Mouse (Mus musculus) kidney, adult 11 months (tissue): ENCODE data around the gene Sult2b1.
A peak's percentile ranks its signal among the peaks of the same experiment; 100 is the strongest.

ENCODE experiments used
- DNase-seq: peaks from one replicate; pipeline ENCODE4 v3.0.0; 2022

Sult2b1 gene

GRCm38 (mm10) chr7:45709677-45710355 is 74.7 kb downstream of the Sult2b1 start:
- peak; percentile 48 for DNase-seq

GRCm38 (mm10) chr7:45709036-45709435 is 75.4 kb downstream of the Sult2b1 start:
- DNase-seq = peak; percentile 59

- peak; percentile 92 for DNase-seq
These were observed 76.2 kb downstream of the Sult2b1 start for GRCm38 (mm10) chr7:45708221-45708761.

GRCm38 (mm10) chr7:45707375-45707967 is 77.0 kb downstream of the Sult2b1 start:
- DNase-seq = peak; percentile 99

GRCm38 (mm10) chr7:45706721-45707241 is 77.7 kb downstream of the Sult2b1 start:
- DNase-seq = peak; percentile 92

- peak; percentile 96 for DNase-seq
These were observed 78.6 kb downstream of the Sult2b1 start for GRCm38 (mm10) chr7:45705873-45706281.

- no peak for DNase-seq
These were observed 79.0 kb downstream of the Sult2b1 start for GRCm38 (mm10) chr7:45705443-45705864.

- peak; percentile 100 for DNase-seq
These were observed 79.6 kb downstream of the Sult2b1 start, which contains the start of gene Dbp for GRCm38 (mm10) chr7:45704730-45705442. Gene Dbp (plus strand): TSS chr7:45705088.

- DNase-seq = peak; percentile 86
These were observed 80.4 kb downstream of the Sult2b1 start for GRCm38 (mm10) chr7:45704046-45704559.

GRCm38 (mm10) chr7:45703521-45704033 is 80.9 kb downstream of the Sult2b1 start:
- DNase-seq = no peak

- peak; percentile 42 for DNase-seq
These were observed 81.5 kb downstream of the Sult2b1 start for GRCm38 (mm10) chr7:45702809-45703520.

- peak; percentile 23 for DNase-seq
These were observed 82.2 kb downstream of the Sult2b1 start for GRCm38 (mm10) chr7:45702316-45702715.

- DNase-seq = peak; percentile 36
These were observed 82.9 kb downstream of the Sult2b1 start for GRCm38 (mm10) chr7:45701607-45702006.

- no peak for DNase-seq
These were observed 83.4 kb downstream of the Sult2b1 start for GRCm38 (mm10) chr7:45701072-45701471.

GRCm38 (mm10) chr7:45700301-45701015 is 84.0 kb downstream of the Sult2b1 start:
- peak; percentile 86 for DNase-seq

GRCm38 (mm10) chr7:45699523-45700141 is 84.8 kb downstream of the Sult2b1 start, which contains the start of gene Car11:
Gene Car11 (plus strand): TSS chr7:45699843.
- peak; percentile 22 for DNase-seq

GRCm38 (mm10) chr7:45697894-45698293 is 86.6 kb downstream of the Sult2b1 start:
- DNase-seq = no peak

- no peak for DNase-seq
These were observed 89.4 kb downstream of the Sult2b1 start for GRCm38 (mm10) chr7:45695098-45695497.

- no peak for DNase-seq
These were observed 90.4 kb downstream of the Sult2b1 start, which contains the start of gene Sec1 for GRCm38 (mm10) chr7:45693921-45694591. Gene Sec1 (minus strand): TSS chr7:45694402.

GRCm38 (mm10) chr7:45692364-45692763 is 92.1 kb downstream of the Sult2b1 start:
- DNase-seq = no peak
